Mouse (Mus musculus) heart, embryonic 12.5 days (tissue): ENCODE data around the gene Tppp3. TPM values are rescaled to one million over a fixed set of nuclear protein-coding genes. Genes with fewer than 3 reads are reported as not detected.

Source experiments
- ATAC-seq: fragments of 200-750 bp; cut with Nextera tagmentation; 2 replicates; pipeline ENCODE4 v1.8.0; 2017; ENCODE audit warnings: moderate TSS enrichment, moderate library complexity; ENCODE audit not compliant: insufficient number of reproducible peaks, low FRiP score
- H3K27ac ChIP-seq: fragments of 300-500 bp; sonication (generic); 2 replicates; pipeline ENCODE4 v1.5.1; 2016; ENCODE audit warnings: mild to moderate bottlenecking, moderate library complexity; ENCODE audit not compliant: poor library complexity, severe bottlenecking
- H3K27me3 ChIP-seq: fragments of 300-500 bp; sonication (generic); replicated peaks from 2 replicates; pipeline ENCODE4 v1.6.1; 2016; ENCODE audit warnings: mild to moderate bottlenecking, moderate library complexity
- H3K36me3 ChIP-seq: fragments of 300-500 bp; sonication (generic); 2 replicates; pipeline ENCODE4 v1.6.1; 2016; ENCODE audit warnings: mild to moderate bottlenecking, moderate library complexity
- H3K4me1 ChIP-seq: fragments of 300-500 bp; sonication (generic); replicated peaks from 2 replicates; pipeline ENCODE4 v1.6.1; 2016; ENCODE audit warnings: mild to moderate bottlenecking
- H3K4me2 ChIP-seq: fragments of 300-500 bp; sonication (generic); 2 replicates; pipeline ENCODE4 v1.6.1; 2016; ENCODE audit warnings: mild to moderate bottlenecking, moderate library complexity
- H3K4me3 ChIP-seq: fragments of 300-500 bp; sonication (generic); 2 replicates; pipeline ENCODE4 v1.5.1; 2016; ENCODE audit warnings: mild to moderate bottlenecking
- H3K9ac ChIP-seq: fragments of 300-500 bp; sonication (generic); 2 replicates; pipeline ENCODE4 v1.6.1; 2016; ENCODE audit warnings: mild to moderate bottlenecking, moderate library complexity
- H3K9me3 ChIP-seq: fragments of 300-500 bp; sonication (generic); replicated peaks from 2 replicates; pipeline ENCODE4 v1.6.1; 2016; ENCODE audit warnings: mild to moderate bottlenecking, moderate library complexity
- WGBS: fragments of 180-500 bp; shearing (Covaris S2); methylation state at CpG from one replicate; pipeline ENCODE4 v1.1.7; 2016; 5-methylcytosine and 5-hydroxymethylcytosine counted together
- polyA plus RNA-seq: library from polyadenylated mRNA; unstranded; fragments of >200 nt; fragmentation: Nextera tagmentation; extraction: Ambion mirVana; gene quantifications from 2 replicates; pipeline ENCODE4 v1.2.1, GENCODE M21; 2016

Gene Tppp3
- polyA plus RNA-seq: 13.8 and 14.4 TPM in 2 replicates

- H3K4me3 ChIP-seq: peak within 1 kb of the TSS; percentile 31
- H3K27me3 ChIP-seq: peaks cover 42% of the 10 kb centered on the region
- peaks cover 18% of the 10 kb centered on the region; the same call in 1 of the 2 replicates for H3K36me3 ChIP-seq
- peak within 1 kb of the TSS; percentile 47 for H3K9ac ChIP-seq
- 5% methylated on average over 25 of the region's 25 CpGs for WGBS
- peaks cover 47% of the 10 kb centered on the region for H3K4me1 ChIP-seq
- no peaks in the 10 kb centered on the region for H3K9me3 ChIP-seq
- no peak within 1 kb of the TSS for H3K27ac ChIP-seq
- H3K4me2 ChIP-seq: peak within 1 kb of the TSS; percentile 66
- peak; percentile 91 for ATAC-seq
Observed at GRCm38 (mm10) chr8:105471314-105472015, at the start of gene Tppp3. Gene Tppp3 (minus strand): TSS chr8:105471526.

GRCm38 (mm10) chr8:105521061-105521460 lies 49.7 kb upstream of the Tppp3 start:
- no peak overlapping the region for H3K4me3 ChIP-seq
- no peaks in the 10 kb centered on the region for H3K9me3 ChIP-seq
- ATAC-seq: no peak
- WGBS: 8% methylated on average over 3 of the region's 3 CpGs
- H3K27ac ChIP-seq: no peak overlapping the region
- peaks cover 39% of the 10 kb centered on the region for H3K27me3 ChIP-seq
- H3K9ac ChIP-seq: no peak overlapping the region
- no peak overlapping the region for H3K4me2 ChIP-seq
- H3K36me3 ChIP-seq: peaks cover 30% of the 10 kb centered on the region
- H3K4me1 ChIP-seq: peaks cover 50% of the 10 kb centered on the region

GRCm38 (mm10) chr8:105520521-105520920 lies 49.2 kb upstream of the Tppp3 start:
- 32% methylated on average over 5 of the region's 5 CpGs for WGBS
- ATAC-seq: no peak
- H3K9me3 ChIP-seq: no peaks in the 10 kb centered on the region
- no peak overlapping the region for H3K4me3 ChIP-seq
- H3K9ac ChIP-seq: no peak overlapping the region
- peaks cover 39% of the 10 kb centered on the region for H3K27me3 ChIP-seq
- no peak overlapping the region for H3K27ac ChIP-seq
- peaks cover 29% of the 10 kb centered on the region for H3K36me3 ChIP-seq
- H3K4me1 ChIP-seq: peaks cover 51% of the 10 kb centered on the region
- H3K4me2 ChIP-seq: no peak overlapping the region

GRCm38 (mm10) chr8:105519591-105519990 lies 48.3 kb upstream of the Tppp3 start:
- Histone ChIP-seq H3K4me3 (peak overlapping the region; percentile 60; the same call in 1 of the 2 replicates), H3K27me3 (peaks cover 39% of the 10 kb centered on the region), H3K9ac (no peak overlapping the region), H3K27ac (no peak overlapping the region), H3K4me2 (peak overlapping the region; percentile 96), H3K4me1 (peaks cover 51% of the 10 kb centered on the region), H3K9me3 (no peaks in the 10 kb centered on the region), H3K36me3 (peaks cover 20% of the 10 kb centered on the region)
- ATAC-seq: no peak
- 3% methylated on average over 2 of the region's 2 CpGs for WGBS

- Histone ChIP-seq H3K27me3 (peaks cover 39% of the 10 kb centered on the region), H3K4me1 (peaks cover 51% of the 10 kb centered on the region)
Observed at GRCm38 (mm10) chr8:105518436-105519313, 47.3 kb upstream of the Tppp3 start, which contains the start of gene Hsd11b2. Gene Hsd11b2 (plus strand): TSS chr8:105518755.

GRCm38 (mm10) chr8:105517346-105517745 lies 46.0 kb upstream of the Tppp3 start:
- H3K4me2 ChIP-seq: 0 out of 2 replicates have a peak overlapping the region, but pooled peaks have one; percentile 5
- peaks cover 51% of the 10 kb centered on the region for H3K4me1 ChIP-seq
- 36% methylated on average over 8 of the region's 8 CpGs for WGBS
- H3K27me3 ChIP-seq: peaks cover 39% of the 10 kb centered on the region
- H3K9me3 ChIP-seq: no peaks in the 10 kb centered on the region
- no peak overlapping the region for H3K9ac ChIP-seq
- no peak overlapping the region for H3K27ac ChIP-seq
- peaks cover 6% of the 10 kb centered on the region; the same call in 1 of the 2 replicates for H3K36me3 ChIP-seq
- no peak for ATAC-seq
- no peak overlapping the region for H3K4me3 ChIP-seq

More at GRCm38 (mm10) chr8:105518436-105519313, 47.3 kb upstream of the Tppp3 start, which contains the start of gene Hsd11b2:
- peak within 1 kb of the TSS; percentile 60 for H3K4me3 ChIP-seq
- H3K36me3 ChIP-seq: peaks cover 14% of the 10 kb centered on the region
- WGBS: under 1% methylated on average over 62 of the region's 68 CpGs
- H3K27ac ChIP-seq: no peak within 1 kb of the TSS
- no peaks in the 10 kb centered on the region for H3K9me3 ChIP-seq
- peak within 1 kb of the TSS; percentile 96 for H3K4me2 ChIP-seq
- H3K9ac ChIP-seq: peak within 1 kb of the TSS; percentile 74
- peak; percentile 54 for ATAC-seq

GRCm38 (mm10) chr8:105516018-105516645 lies 44.8 kb upstream of the Tppp3 start:
- Histone ChIP-seq H3K4me2 (peak overlapping the region; percentile 50), H3K4me1 (peaks cover 41% of the 10 kb centered on the region), H3K27me3 (peaks cover 39% of the 10 kb centered on the region), H3K36me3 (no peaks in the 10 kb centered on the region), H3K27ac (no peak overlapping the region), H3K9me3 (no peaks in the 10 kb centered on the region), H3K9ac (no peak overlapping the region), H3K4me3 (no peak overlapping the region)
- ATAC-seq: 0 out of 2 replicates have a peak, but pooled peaks have one; percentile 7
- 13% methylated on average over 12 of the region's 12 CpGs for WGBS

GRCm38 (mm10) chr8:105514656-105515055 lies 43.3 kb upstream of the Tppp3 start:
- Histone ChIP-seq H3K9me3 (no peaks in the 10 kb centered on the region), H3K9ac (no peak overlapping the region), H3K4me1 (peaks cover 36% of the 10 kb centered on the region), H3K27me3 (peaks cover 31% of the 10 kb centered on the region), H3K4me3 (no peak overlapping the region), H3K4me2 (no peak overlapping the region), H3K36me3 (no peaks in the 10 kb centered on the region), H3K27ac (no peak overlapping the region)
- ATAC-seq: no peak
- 56% methylated on average over 5 of the region's 5 CpGs for WGBS

GRCm38 (mm10) chr8:105514194-105514593 lies 42.9 kb upstream of the Tppp3 start:
- 77% methylated on average over 6 of the region's 6 CpGs for WGBS
- no peak overlapping the region for H3K27ac ChIP-seq
- peaks cover 33% of the 10 kb centered on the region for H3K4me1 ChIP-seq
- H3K4me3 ChIP-seq: no peak overlapping the region
- no peak overlapping the region for H3K9ac ChIP-seq
- H3K9me3 ChIP-seq: no peaks in the 10 kb centered on the region
- peaks cover 27% of the 10 kb centered on the region for H3K27me3 ChIP-seq
- no peaks in the 10 kb centered on the region for H3K36me3 ChIP-seq
- H3K4me2 ChIP-seq: no peak overlapping the region
- ATAC-seq: no peak

GRCm38 (mm10) chr8:105509997-105510735 lies 38.8 kb upstream of the Tppp3 start:
- no peak overlapping the region for H3K4me2 ChIP-seq
- H3K4me1 ChIP-seq: peaks cover 17% of the 10 kb centered on the region

More at GRCm38 (mm10) chr8:105509997-105510735, 38.8 kb upstream of the Tppp3 start:
- H3K36me3 ChIP-seq: no peaks in the 10 kb centered on the region
- no peak overlapping the region for H3K27ac ChIP-seq
- H3K9ac ChIP-seq: no peak overlapping the region
- H3K27me3 ChIP-seq: no peaks in the 10 kb centered on the region
- 36% methylated on average over 12 of the region's 12 CpGs for WGBS
- no peak overlapping the region for H3K4me3 ChIP-seq
- ATAC-seq: no peak
- H3K9me3 ChIP-seq: no peaks in the 10 kb centered on the region
